ENCODE assay signal across 7 mouse cellular contexts in genomic region chr6:121299954-121300353, GRCm38 (mm10). TPM values are rescaled to one million over a fixed set of nuclear protein-coding genes. Genes with fewer than 3 reads are reported as not detected.
DNase-seq lines count a peak whose midpoint lies in the region; ATAC-seq and TF ChIP-seq lines count a peak whose summit lies in the region.

Gene Slc6a13, plus strand, starts transcription at chr6:121300227.

- H3K36me3 ChIP-seq in ES-E14 (ENCODE audit: control insufficient read depth, insufficient read depth, low read length, poor library complexity, severe bottlenecking), result no peaks in the 10 kb centered on the region
- no peaks in the 10 kb centered on the region for H3K36me3 ChIP-seq in kidney, embryonic 14.5 days (ENCODE audit: control insufficient read depth, insufficient read depth, low read length)
- no peaks in the 10 kb centered on the region for H3K36me3 ChIP-seq in liver, postnatal 0 days (replicated peaks; ENCODE audit: insufficient read depth, low read length)

- peak; percentile 92 for ATAC-seq in kidney, embryonic 14.5 days (ENCODE audit: low FRiP score, low TSS enrichment)
- peak; percentile 58 for ATAC-seq in liver, postnatal 0 days
- ATAC-seq in cerebellum, adult (ENCODE audit: insufficient number of reproducible peaks, low FRiP score, low TSS enrichment), result no peak

- no peaks in the 10 kb centered on the region for H3K27me3 ChIP-seq in kidney, embryonic 14.5 days (ENCODE audit: control insufficient read depth, insufficient read depth, low read length)
- no peaks in the 10 kb centered on the region for H3K27me3 ChIP-seq in liver, postnatal 0 days (ENCODE audit: insufficient read depth, low read length)

- in situ Hi-C loops in ES-E14 (cut with MboI; ENCODE audit: low sequenced_read_pairs in 2 of 2, unreplicated experiment in 2 of 2), result no loop called here

- peaks cover 0 to 5% of the 10 kb centered on the region in 2 experiments; a peak in 1 of 4 replicates for H3K4me1 ChIP-seq in ES-E14 (ENCODE audit: control insufficient read depth in 2 of 2, insufficient read depth in 2 of 2, low read length in 2 of 2, poor library complexity in 1 of 2)
- H3K4me1 ChIP-seq in kidney, embryonic 14.5 days (ENCODE audit: control insufficient read depth, insufficient read depth, low read length), result peaks cover 16% of the 10 kb centered on the region
- H3K4me1 ChIP-seq in liver, postnatal 0 days (ENCODE audit: insufficient read depth), result 0 out of 2 replicates have a peak, but pooled peaks cover 3% of the 10 kb centered on the region

- peak; percentile 10; the same call in 1 of the 2 replicates for TF ChIP-seq EP300 in liver, postnatal 0 days (IDR thresholded peaks at IDR 0.05; ENCODE audit: low read depth)

- no peak within 1 kb of the TSS for H3K27ac ChIP-seq in ES-E14 (ENCODE audit: insufficient read depth, low read depth, low read length, poor library complexity, severe bottlenecking)
- H3K27ac ChIP-seq in kidney, embryonic 14.5 days (ENCODE audit: low read depth, low read length), result peak within 1 kb of the TSS; percentile 59; the same call in 1 of the 2 replicates
- peak within 1 kb of the TSS; percentile 67 for H3K27ac ChIP-seq in liver, postnatal 0 days (ENCODE audit: low read depth)

- TF ChIP-seq CTCF in liver, postnatal 0 days (IDR thresholded peaks at IDR 0.05; ENCODE audit: low read depth), result no peak

- peak within 1 kb of the TSS; percentile 36 for H3K4me2 ChIP-seq in kidney, embryonic 14.5 days (replicated peaks; ENCODE audit: low read depth, low read length)
- H3K4me2 ChIP-seq in liver, postnatal 0 days (ENCODE audit: low read depth, low read length), result peak within 1 kb of the TSS; percentile 54

- no peak within 1 kb of the TSS for H3K9ac ChIP-seq in ES-E14 (ENCODE audit: insufficient read depth, low read depth, low read length, poor library complexity, severe bottlenecking)
- H3K9ac ChIP-seq in kidney, embryonic 14.5 days (ENCODE audit: low read depth, low read length), result 0 out of 2 replicates have a peak within 1 kb of the TSS, but pooled peaks have one; percentile 40
- H3K9ac ChIP-seq in liver, postnatal 0 days (replicated peaks), result peak within 1 kb of the TSS; percentile 41

- H3K4me3 ChIP-seq in ES-E14 (ENCODE audit: insufficient read depth in 1 of 2, low read depth in 1 of 2, low read length in 2 of 2, poor library complexity in 1 of 2, severe bottlenecking in 1 of 2), result no peak within 1 kb of the TSS
- H3K4me3 ChIP-seq in kidney, embryonic 14.5 days (ENCODE audit: low read length), result peak within 1 kb of the TSS; percentile 25
- H3K4me3 ChIP-seq in liver, postnatal 0 days (ENCODE audit: low read depth, low read length), result peak within 1 kb of the TSS; percentile 17

- no peaks in the 10 kb centered on the region for H3K9me3 ChIP-seq in ES-E14 (ENCODE audit: control insufficient read depth, insufficient read depth, low read depth, low read length)
- H3K9me3 ChIP-seq in kidney, embryonic 14.5 days (ENCODE audit: control insufficient read depth, low read length), result no peaks in the 10 kb centered on the region
- H3K9me3 ChIP-seq in liver, postnatal 0 days (ENCODE audit: low read length), result no peaks in the 10 kb centered on the region

- peak; percentile 26 for DNase-seq in ES-E14 (ENCODE audit: low read depth, low spot score)
- DNase-seq in adrenal gland, adult 2 months, result peak; percentile 40
- peak; percentile 61 for DNase-seq in forelimb bud, embryonic 11.5 days (ENCODE audit: low read depth, low spot score)
- peak; percentile 68 for DNase-seq in liver, postnatal 0 days
- no peak for DNase-seq in natural killer cell, adult 2 months (ENCODE audit: low spot score in 2 of 2)

- under 1% methylated on average over 11 of the region's 11 CpGs for WGBS in kidney, embryonic 14.5 days
- 10% methylated on average over 11 of the region's 11 CpGs for WGBS in liver, postnatal 0 days (ENCODE audit: insufficient replicate concordance)

TF ChIP-seq in ES-E14, 5 proteins besides CTCF, POLR2A, EP300 and RAD21:
- TF ChIP-seq MAFK (IDR thresholded peaks at IDR 0.05; ENCODE audit: insufficient read depth, low read depth, low read length), result no peak
- TF ChIP-seq ZC3H11A (IDR thresholded peaks at IDR 0.05; ENCODE audit: borderline replicate concordance, low read depth, low read length), result no peak
- no peak for TF ChIP-seq HCFC1 (IDR thresholded peaks at IDR 0.05; ENCODE audit: borderline replicate concordance, insufficient read depth, low read length)
- no peak for TF ChIP-seq CHD2 (IDR thresholded peaks at IDR 0.05; ENCODE audit: low read depth, low read length)
- TF ChIP-seq ZNF384 (IDR thresholded peaks at IDR 0.05; ENCODE audit: low read depth, low read length), result no peak
TF ChIP-seq in ES-E14: peak in this region for 0.

RNA-seq across cellular contexts. Expression of gene Slc6a13, which starts in this region (rescaled TPM):
- total RNA-seq in ES-E14 (2012; rRNA removed), result 0.85 and 1.7 TPM in 2 replicates
- 1 to 10 TPM; 1.1 to 2.5 TPM for total RNA-seq in adrenal gland, adult 2 months (2021)
- 1.6 and 1.9 TPM in 2 replicates for polyA plus RNA-seq in adrenal gland, adult 2 months (2012; rRNA removed)
- 9.8 and 13.4 TPM in 2 replicates for polyA plus RNA-seq in kidney, embryonic 14.5 days (2014; fragmentation: Nextera tagmentation; extraction: Ambion mirVana)
- 77.9 and 84.7 TPM in 2 replicates for polyA plus RNA-seq in liver, postnatal 0 days (2015; fragmentation: Nextera tagmentation; extraction: Ambion mirVana)

Comparison
In these comparisons a context has a peak if more than half of its experiments do, and no peak if none do; other contexts are left out.
1. DNase-seq: peak in ES-E14 (single experiment), adrenal gland, adult 2 months (single experiment), forelimb bud, embryonic 11.5 days (single experiment) and liver, postnatal 0 days (single experiment); none in natural killer cell, adult 2 months (0 of 2).
2. H3K4me3 ChIP-seq: peak in kidney, embryonic 14.5 days (single experiment) and liver, postnatal 0 days (single experiment); none in ES-E14 (0 of 2).